26 mouse cellular contexts compared by ENCODE assay signal in the genomic region with DNA sequence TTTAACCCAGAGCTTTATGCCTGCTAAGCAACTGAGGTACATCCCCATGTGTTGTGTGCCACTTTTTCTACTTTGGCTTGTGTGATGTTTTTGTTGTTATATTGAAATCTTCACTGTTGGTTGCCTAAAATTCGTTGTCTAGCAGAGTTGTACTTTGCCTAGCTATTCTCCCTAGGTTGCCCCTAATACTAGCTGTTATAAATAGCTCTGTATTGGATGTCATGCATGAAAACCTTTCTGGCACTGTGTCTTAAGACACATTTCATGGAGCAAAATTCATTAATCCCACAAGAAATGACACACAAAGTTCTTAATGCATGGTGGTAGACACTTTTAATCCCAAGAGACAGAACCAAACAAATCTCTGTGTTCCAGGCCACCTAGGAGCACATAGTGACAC. TPM values are rescaled to one million over a fixed set of nuclear protein-coding genes. Genes with fewer than 3 reads are reported as not detected.
DNase-seq lines count a peak whose midpoint lies in the region; ATAC-seq and TF ChIP-seq lines count a peak whose summit lies in the region.
"Had no signal": no experiment of that assay in that cellular context is flagged by ENCODE, and none has a peak within 500 bp of the region (broad histone marks: within the 10 kb centered on the region; RNA-seq: fewer than 3 reads in every experiment).

No protein-coding gene starts in this region.

- no peak overlapping the region for H3K27ac ChIP-seq in heart, embryonic 12.5 days (ENCODE audit: poor library complexity, severe bottlenecking)
- peak overlapping the region; percentile 55 for H3K27ac ChIP-seq in kidney, adult 2 months (ENCODE audit: insufficient read depth, low read depth, low read length)
- H3K27ac ChIP-seq in liver, postnatal 0 days (ENCODE audit: low read depth): no peak overlapping the region
- H3K27ac ChIP-seq in liver, embryonic 11.5 days (ENCODE audit: low read depth, low read length): no peak overlapping the region
- no peak overlapping the region for H3K27ac ChIP-seq in layer of hippocampus, adult 2 months
- H3K27ac ChIP-seq: hindbrain, embryonic 14.5 days; hindbrain, postnatal 0 days had no signal

- peak overlapping the region; percentile 45; the same call in 1 of the 2 replicates for H3K9ac ChIP-seq in heart, embryonic 12.5 days
- H3K9ac ChIP-seq in liver, postnatal 0 days (replicated peaks): peak overlapping the region; percentile 13; the same call in 1 of the 2 replicates
- no peak overlapping the region for H3K9ac ChIP-seq in liver, embryonic 11.5 days (ENCODE audit: low read depth, low read length)
- H3K9ac ChIP-seq: forebrain, postnatal 0 days; hindbrain, embryonic 14.5 days had no signal

- TF ChIP-seq EP300 in liver, postnatal 0 days (IDR thresholded peaks at IDR 0.05; ENCODE audit: low read depth): no peak

- no peak for ATAC-seq in heart, embryonic 12.5 days (ENCODE audit: insufficient number of reproducible peaks, low FRiP score)
- ATAC-seq in liver, postnatal 0 days: no peak
- ATAC-seq in liver, embryonic 11.5 days (replicated peaks; ENCODE audit: low FRiP score): no peak
- ATAC-seq: CD4-positive, CD25-positive, alpha-beta regulatory T cell, adult 4 months; forebrain, embryonic 14.5 days; forebrain, postnatal 0 days; hindbrain, postnatal 0 days; inflammation-experienced regulatory T-cells, adult 6 months; intestine, embryonic 16.5 days had no signal

- no peaks in the 10 kb centered on the region for H3K27me3 ChIP-seq in heart, embryonic 12.5 days (replicated peaks)
- H3K27me3 ChIP-seq in kidney, adult 2 months (replicated peaks; ENCODE audit: control insufficient read depth, insufficient read depth, low read length): no peaks in the 10 kb centered on the region
- no peaks in the 10 kb centered on the region for H3K27me3 ChIP-seq in liver, postnatal 0 days (ENCODE audit: insufficient read depth, low read length)
- H3K27me3 ChIP-seq in liver, embryonic 11.5 days (replicated peaks; ENCODE audit: control insufficient read depth, insufficient read depth, low read length): no peaks in the 10 kb centered on the region

- WGBS in heart, embryonic 12.5 days: 87% methylated on average over 1 of the region's 1 CpGs
- WGBS in kidney, adult 2 months: 23% methylated on average over 1 of the region's 1 CpGs
- WGBS in liver, postnatal 0 days (ENCODE audit: insufficient replicate concordance): 69% methylated on average over 1 of the region's 1 CpGs
- WGBS in liver, embryonic 11.5 days: 93% methylated on average over 1 of the region's 1 CpGs

- no peak for TF ChIP-seq CTCF in kidney, adult 2 months (conservative IDR thresholded peaks at IDR 0.05; ENCODE audit: insufficient read depth, insufficient read length, low read depth, low read length)
- TF ChIP-seq CTCF in liver, postnatal 0 days (IDR thresholded peaks at IDR 0.05; ENCODE audit: low read depth): no peak
- TF ChIP-seq CTCF in layer of hippocampus, adult 2 months (conservative IDR thresholded peaks at IDR 0.05): no peak

- H3K4me3 ChIP-seq in heart, embryonic 12.5 days: no peak overlapping the region
- H3K4me3 ChIP-seq in kidney, adult 2 months (ENCODE audit: insufficient read depth, low read depth, low read length): no peak overlapping the region
- no peak overlapping the region for H3K4me3 ChIP-seq in liver, postnatal 0 days (ENCODE audit: low read depth, low read length)
- no peak overlapping the region for H3K4me3 ChIP-seq in liver, embryonic 11.5 days (ENCODE audit: low read depth, low read length)
- H3K4me3 ChIP-seq in layer of hippocampus, adult 2 months: no peak overlapping the region

- peaks cover 5% of the 10 kb centered on the region for H3K36me3 ChIP-seq in heart, embryonic 12.5 days
- H3K36me3 ChIP-seq in kidney, adult 2 months (ENCODE audit: control insufficient read depth, insufficient read depth, low read length): no peaks in the 10 kb centered on the region
- H3K36me3 ChIP-seq in liver, postnatal 0 days (replicated peaks; ENCODE audit: insufficient read depth, low read length): peaks cover 9% of the 10 kb centered on the region
- H3K36me3 ChIP-seq in liver, embryonic 11.5 days (ENCODE audit: control insufficient read depth, insufficient read depth, low read length): no peaks in the 10 kb centered on the region

- TF ChIP-seq POLR2A in kidney, adult 2 months (IDR thresholded peaks at IDR 0.05; ENCODE audit: low read depth, low read length): no peak

- no peak for DNase-seq in heart, postnatal 36 days
- DNase-seq in kidney, adult 2 months: peak; percentile 52
- DNase-seq in kidney, postnatal 4 days: no peak
- DNase-seq in liver, postnatal 0 days: no peak
- no peak for DNase-seq in liver, embryonic 11.5 days (ENCODE audit: low spot score)
- no peak for DNase-seq in layer of hippocampus, adult 2 months (ENCODE audit: low spot score in 2 of 2)
- DNase-seq: adrenal gland, adult 8-10 months; adrenal gland, postnatal 25 days; cerebellum, adult 11-12 months; cerebellum, adult 8-10 months; cerebellum, postnatal 10 days; cerebellum, postnatal 36 days; embryo, embryonic 11 days; forebrain, postnatal 0 days; gastrocnemius, postnatal 25 days; heart, postnatal 4 days had no signal

- intact Hi-C loops in heart, postnatal 36 days (cut with DNase I): no loop called here

- H3K4me2 ChIP-seq in heart, embryonic 12.5 days: no peak overlapping the region
- no peak overlapping the region for H3K4me2 ChIP-seq in liver, postnatal 0 days (ENCODE audit: low read depth, low read length)
- H3K4me2 ChIP-seq in liver, embryonic 11.5 days: no peak overlapping the region
- H3K4me2 ChIP-seq: heart, embryonic 11.5 days; hindbrain, embryonic 14.5 days had no signal

- no peaks in the 10 kb centered on the region for H3K9me3 ChIP-seq in heart, embryonic 12.5 days (replicated peaks)
- H3K9me3 ChIP-seq in liver, postnatal 0 days (ENCODE audit: low read length): no peaks in the 10 kb centered on the region
- H3K9me3 ChIP-seq in liver, embryonic 11.5 days (ENCODE audit: control insufficient read depth, low read length): no peaks in the 10 kb centered on the region

- peaks cover 69% of the 10 kb centered on the region for H3K4me1 ChIP-seq in heart, embryonic 12.5 days (replicated peaks)
- H3K4me1 ChIP-seq in kidney, adult 2 months (ENCODE audit: control insufficient read depth, insufficient read depth, low read length): peaks cover 72% of the 10 kb centered on the region
- peaks cover 46% of the 10 kb centered on the region for H3K4me1 ChIP-seq in liver, postnatal 0 days (ENCODE audit: insufficient read depth)
- H3K4me1 ChIP-seq in liver, embryonic 11.5 days (replicated peaks; ENCODE audit: control insufficient read depth, insufficient read depth, low read length): peaks cover 42% of the 10 kb centered on the region

RNA-seq across cellular contexts. Expression of a gene that starts 6.3 kb away (rescaled TPM):
- 86.1 and 87.1 TPM in 2 replicates for polyA plus RNA-seq in heart, embryonic 12.5 days (2016; fragmentation: Nextera tagmentation; extraction: Ambion mirVana)
- 10 to 100 TPM; 33.5 to 35.3 TPM for total RNA-seq in heart, postnatal 36 days (2021)
- 32.5 and 35.1 TPM in 2 replicates for polyA plus RNA-seq in kidney, adult 2 months (2012; rRNA removed)
- polyA plus RNA-seq in liver, postnatal 0 days (2015; fragmentation: Nextera tagmentation; extraction: Ambion mirVana): 35.0 and 37.5 TPM in 2 replicates
- polyA plus RNA-seq in liver, embryonic 11.5 days (2014; fragmentation: Nextera tagmentation; extraction: Ambion mirVana): 113 and 118 TPM in 2 replicates
- total RNA-seq in layer of hippocampus, adult 2 months (2021): 10 to 100 TPM; 67.3 to 75.0 TPM

RNA-seq across cellular contexts. Expression of a gene that starts 36.4 kb away (rescaled TPM):
- polyA plus RNA-seq in heart, embryonic 12.5 days (2016; fragmentation: Nextera tagmentation; extraction: Ambion mirVana): 33.9 and 35.7 TPM in 2 replicates
- total RNA-seq in heart, postnatal 36 days (2021): 10 to 100 TPM; 28.2 TPM
- 64.5 and 67.4 TPM in 2 replicates for polyA plus RNA-seq in kidney, adult 2 months (2012; rRNA removed)
- 27.6 and 30.0 TPM in 2 replicates for polyA plus RNA-seq in liver, postnatal 0 days (2015; fragmentation: Nextera tagmentation; extraction: Ambion mirVana)
- polyA plus RNA-seq in liver, embryonic 11.5 days (2014; fragmentation: Nextera tagmentation; extraction: Ambion mirVana): 59.3 and 64.4 TPM in 2 replicates
- 10 to 100 TPM; 33.1 to 35.8 TPM for total RNA-seq in layer of hippocampus, adult 2 months (2021)

RNA-seq across cellular contexts. Expression of a gene that starts 41.6 kb away (rescaled TPM):
- 1.8 and 2.5 TPM in 2 replicates for polyA plus RNA-seq in heart, embryonic 12.5 days (2016; fragmentation: Nextera tagmentation; extraction: Ambion mirVana)
- 1 to 10 TPM; 4.3 to 5.9 TPM for total RNA-seq in heart, postnatal 36 days (2021)
- 19.5 and 22.0 TPM in 2 replicates for polyA plus RNA-seq in kidney, adult 2 months (2012; rRNA removed)
- 2.6 and 2.7 TPM in 2 replicates for polyA plus RNA-seq in liver, postnatal 0 days (2015; fragmentation: Nextera tagmentation; extraction: Ambion mirVana)
- 5.8 and 6.1 TPM in 2 replicates for polyA plus RNA-seq in liver, embryonic 11.5 days (2014; fragmentation: Nextera tagmentation; extraction: Ambion mirVana)
- 100 to 1,000 TPM; 101 to 108 TPM for total RNA-seq in layer of hippocampus, adult 2 months (2021)
- polyA plus RNA-seq: CD4-positive, CD25-positive, alpha-beta regulatory T cell, adult 4 months; inflammation-experienced regulatory T-cells, adult 6 months had no signal

RNA-seq across cellular contexts. Expression of a gene that starts 41.9 kb away (rescaled TPM):
- 6.9 and 8.2 TPM in 2 replicates for polyA plus RNA-seq in heart, embryonic 12.5 days (2016; fragmentation: Nextera tagmentation; extraction: Ambion mirVana)
- 1 to 10 TPM; 6.5 to 8.6 TPM for total RNA-seq in heart, postnatal 36 days (2021)
- polyA plus RNA-seq in kidney, adult 2 months (2012; rRNA removed): 11.3 and 17.0 TPM in 2 replicates
- polyA plus RNA-seq in liver, postnatal 0 days (2015; fragmentation: Nextera tagmentation; extraction: Ambion mirVana): 0.18 and 0.31 TPM in 2 replicates
- polyA plus RNA-seq in liver, embryonic 11.5 days (2014; fragmentation: Nextera tagmentation; extraction: Ambion mirVana): 0.78 and 1.2 TPM in 2 replicates
- total RNA-seq in layer of hippocampus, adult 2 months (2021): 1 to 10 TPM; 1.5 to 1.7 TPM
- total RNA-seq: granulocyte monocyte progenitor cell, adult 5-6 weeks had no signal
- polyA plus RNA-seq: activated CD4-positive, CD25-positive, alpha-beta regulatory T cell, adult 4 months; CD4-positive, CD25-positive, alpha-beta regulatory T cell, adult 4 months; forebrain, embryonic 14.5 days; inflammation-experienced regulatory T-cells, adult 6 months had no signal
